Mouse (Mus musculus) G1E (cell line): ENCODE data around the gene Crocc2. TPM values are rescaled to one million over a fixed set of nuclear protein-coding genes. Genes with fewer than 3 reads are reported as not detected.

Experiments
- ATAC-seq: 2 replicates; pipeline ENCODE4 v1.8.0; 2016; ENCODE audit warnings: mild to moderate bottlenecking; ENCODE audit not compliant: insufficient number of reproducible peaks, poor library complexity, low FRiP score, severe bottlenecking; ENCODE audit errors: extremely low read depth
- DNase-seq: peaks from one replicate; pipeline ENCODE4 v3.0.0; 2012; ENCODE audit warnings: low spot score
- H3K27me3 ChIP-seq: 2 replicates; pipeline ENCODE4 v1.6.1; 2012; ENCODE audit warnings: mild to moderate bottlenecking, low read length, inconsistent platforms; ENCODE audit not compliant: insufficient read depth
- H3K36me3 ChIP-seq: replicated peaks from 2 replicates; pipeline ENCODE3; 2012; ENCODE audit warnings: mild to moderate bottlenecking, inconsistent platforms
- H3K4me1 ChIP-seq: 2 replicates; pipeline ENCODE4 v1.6.1; 2012; ENCODE audit warnings: low read depth, low read length, inconsistent platforms, mixed read lengths; ENCODE audit not compliant: insufficient read depth
- H3K4me3 ChIP-seq: 2 replicates; pipeline ENCODE4 v1.5.1; 2012; ENCODE audit warnings: low read depth, mild to moderate bottlenecking, inconsistent platforms, low read length, moderate library complexity, mixed read lengths
- H3K9me3 ChIP-seq: replicated peaks from 2 replicates; pipeline ENCODE4 v1.6.1; 2012; ENCODE audit warnings: inconsistent platforms
- CTCF ChIP-seq: IDR thresholded peaks from 2 replicates; pipeline ENCODE4 v1.5.1; 2012; ENCODE audit warnings: low read depth, low read length, inconsistent platforms, mixed read lengths
- GATA1 ChIP-seq: IDR thresholded peaks from 2 replicates; pipeline ENCODE4 v1.6.1; 2012; ENCODE audit warnings: borderline replicate concordance, low read length, inconsistent platforms, mixed read lengths
- GATA2 ChIP-seq: IDR thresholded peaks from 2 replicates; pipeline ENCODE4 v1.6.1; 2012; ENCODE audit warnings: low read depth, low read length, inconsistent platforms, borderline replicate concordance
- POLR2AphosphoS5 ChIP-seq: IDR thresholded peaks from 2 replicates; pipeline ENCODE4 v1.6.1; 2012; ENCODE audit warnings: low read depth, low read length, inconsistent platforms; ENCODE audit not compliant: insufficient replicate concordance
- TAL1 ChIP-seq: conservative IDR thresholded peaks from 2 replicates; pipeline ENCODE4 v1.6.1; 2012; ENCODE audit warnings: low read depth, low read length, inconsistent platforms, mixed read lengths
- polyA plus RNA-seq: library from polyadenylated mRNA; stranded (reverse); fragments of >175 nt; gene quantifications from 2 replicates; pipeline ENCODE4 v1.2.3, GENCODE M21; 2012
- total RNA-seq, 2 experiments: library from RNA; stranded (forward) in 1 of 2; stranded (reverse) in 1 of 2; fragments of 200-1000 nt in 1 of 2; fragments of >200 nt in 1 of 2; fragmentation: Nextera tagmentation in 1 of 2; gene quantifications; 2 replicates each; pipeline ENCODE4 v1.2.3; 2014 to 2017

Gene Crocc2
- total and polyA plus RNA-seq, 3 experiments: 0.11 TPM; not detected in 2

DNA sequence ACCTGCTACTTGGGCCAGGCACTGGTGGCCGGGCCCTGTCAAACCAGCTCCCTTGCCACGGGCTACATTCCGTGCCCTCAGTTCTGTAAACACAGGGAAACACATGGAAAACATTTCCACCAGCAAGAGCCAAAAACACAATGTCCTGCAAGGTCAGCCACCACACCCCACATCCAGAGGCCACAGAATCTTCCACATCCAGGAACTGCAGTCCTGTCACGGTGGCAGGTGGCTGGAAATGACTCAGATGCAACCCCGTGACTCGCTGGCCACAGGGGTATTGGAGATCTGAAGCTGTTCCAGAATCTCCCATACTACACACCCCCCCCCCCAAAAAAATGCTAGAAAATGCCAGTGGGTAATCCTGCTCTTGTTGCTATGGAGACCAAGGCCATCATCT, 60.7 kb downstream of the Crocc2 start:
- TF ChIP-seq POLR2AphosphoS5 (no peak), CTCF (no peak), GATA1 (no peak), GATA2 (no peak), TAL1 (no peak)
- no peak for DNase-seq

DNA sequence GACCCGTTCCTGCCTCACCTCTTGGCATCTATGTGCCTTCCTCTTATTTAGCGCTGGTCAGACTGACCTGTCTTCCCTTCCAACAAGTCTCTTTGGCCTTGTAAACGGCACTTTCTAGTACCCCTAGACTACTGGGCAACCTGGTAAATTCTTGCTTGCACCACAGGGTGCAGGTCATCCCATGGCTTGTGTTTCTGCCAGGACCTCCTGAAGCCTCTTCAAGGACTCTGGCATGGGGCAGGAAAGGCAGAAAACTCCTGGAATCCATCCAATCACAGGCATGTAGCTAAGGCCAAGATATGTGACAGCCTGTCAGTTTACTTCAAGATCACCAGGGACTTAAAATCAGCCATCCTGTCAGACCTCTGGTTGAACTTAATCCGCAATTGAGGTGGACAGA, 61.1 kb downstream of the Crocc2 start:
- Histone ChIP-seq H3K9me3 (no peaks in the 10 kb centered on the region), H3K4me3 (no peak overlapping the region), H3K27me3 (peaks cover 4% of the 10 kb centered on the region; the same call in 1 of the 2 replicates), H3K36me3 (no peaks in the 10 kb centered on the region), H3K4me1 (no peaks in the 10 kb centered on the region)
- DNase-seq (no peak), ATAC-seq (no peak)
- TF ChIP-seq TAL1: no peak
- TF ChIP-seq GATA2: no peak
- no peak for TF ChIP-seq GATA1
- no peak for TF ChIP-seq CTCF
- no peak for TF ChIP-seq POLR2AphosphoS5

More for the DNA sequence above, 60.7 kb downstream of the Crocc2 start:
- Histone ChIP-seq H3K9me3 (no peaks in the 10 kb centered on the region), H3K36me3 (no peaks in the 10 kb centered on the region), H3K4me1 (no peaks in the 10 kb centered on the region), H3K4me3 (no peak overlapping the region), H3K27me3 (peaks cover 4% of the 10 kb centered on the region; the same call in 1 of the 2 replicates)
- no peak for ATAC-seq

- Histone ChIP-seq H3K27me3 (peaks cover 3% of the 10 kb centered on the region; the same call in 1 of the 2 replicates), H3K9me3 (peaks cover 5% of the 10 kb centered on the region; the same call in 1 of the 2 replicates), H3K4me1 (no peaks in the 10 kb centered on the region), H3K4me3 (no peak within 1 kb of the TSS), H3K36me3 (no peaks in the 10 kb centered on the region)
- DNase-seq (no peak), ATAC-seq (no peak)
- no peak for TF ChIP-seq CTCF
- no peak for TF ChIP-seq GATA2
- TF ChIP-seq TAL1: no peak
- TF ChIP-seq GATA1: no peak
- no peak for TF ChIP-seq POLR2AphosphoS5
Measured at GRCm38 (mm10) chr1:93235576-93236544, 67.3 kb downstream of the Crocc2 start, which contains the start of gene Sned1. Gene Sned1, plus strand, starts transcription at chr1:93235841.

DNA sequence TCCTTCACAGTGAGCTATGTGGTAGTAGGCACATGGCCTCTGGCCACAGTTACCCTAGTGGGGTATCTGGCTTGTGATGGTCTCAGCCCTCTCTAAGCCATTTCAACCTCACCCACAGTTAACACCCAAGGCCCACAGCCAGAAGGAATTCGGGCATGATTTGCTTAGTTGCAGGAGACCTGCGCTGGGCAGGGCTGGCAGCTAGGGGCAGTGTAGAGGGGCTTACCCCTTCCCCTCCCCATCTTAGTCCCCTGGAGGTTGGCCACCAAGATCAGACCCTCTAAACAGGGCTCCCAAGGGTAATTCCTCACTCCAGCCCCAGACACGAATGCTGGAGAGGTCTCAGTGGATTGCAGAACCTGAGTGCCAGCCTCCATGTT, 68.0 kb downstream of the Crocc2 start:
- H3K9me3 ChIP-seq: peaks cover 5% of the 10 kb centered on the region; the same call in 1 of the 2 replicates
- no peak for DNase-seq
- no peaks in the 10 kb centered on the region for H3K36me3 ChIP-seq
- H3K4me3 ChIP-seq: no peak overlapping the region
- no peak for ATAC-seq
- H3K27me3 ChIP-seq: peaks cover 3% of the 10 kb centered on the region; the same call in 1 of the 2 replicates
- H3K4me1 ChIP-seq: no peaks in the 10 kb centered on the region
- TF ChIP-seq CTCF: no peak
- TF ChIP-seq GATA1: no peak
- no peak for TF ChIP-seq POLR2AphosphoS5
- no peak for TF ChIP-seq GATA2
- TF ChIP-seq TAL1: no peak

GRCm38 (mm10) chr1:93237676-93238075, 69.2 kb downstream of the Crocc2 start:
- TF ChIP-seq GATA1 (no peak), TAL1 (no peak), POLR2AphosphoS5 (no peak), GATA2 (no peak)
- H3K9me3 ChIP-seq: peaks cover 5% of the 10 kb centered on the region; the same call in 1 of the 2 replicates
- H3K27me3 ChIP-seq: peaks cover 3% of the 10 kb centered on the region; the same call in 1 of the 2 replicates
- no peak for ATAC-seq
- no peaks in the 10 kb centered on the region for H3K36me3 ChIP-seq
- no peak for DNase-seq
- H3K4me3 ChIP-seq: no peak overlapping the region
- no peaks in the 10 kb centered on the region for H3K4me1 ChIP-seq

- TF ChIP-seq POLR2AphosphoS5 (no peak), GATA2 (no peak), GATA1 (no peak), TAL1 (no peak), CTCF (no peak)
- no peak for DNase-seq
- Histone ChIP-seq H3K4me1 (no peaks in the 10 kb centered on the region), H3K4me3 (no peak overlapping the region), H3K27me3 (peaks cover 3% of the 10 kb centered on the region; the same call in 1 of the 2 replicates), H3K36me3 (no peaks in the 10 kb centered on the region), H3K9me3 (peaks cover 5% of the 10 kb centered on the region; the same call in 1 of the 2 replicates)
- no peak for ATAC-seq
Measured at GRCm38 (mm10) chr1:93238201-93238600, 69.7 kb downstream of the Crocc2 start.
